Mouse (Mus musculus) lung, postnatal 0 days (tissue): ENCODE results near the gene Sphk2. TPM values are rescaled to one million over a fixed set of nuclear protein-coding genes. Genes with fewer than 3 reads are reported as not detected.
A peak's percentile ranks its signal among the peaks of the same experiment; 100 is the strongest.

ENCODE experiments used
- ATAC-seq: fragments of 200-750 bp; cut with Nextera tagmentation; 2 replicates; pipeline ENCODE4 v1.8.0; 2017; ENCODE audit warnings: moderate library complexity
- DNase-seq: peaks from one replicate; pipeline ENCODE4 v3.0.0-alpha.2; 2016; ENCODE audit warnings: low spot score
- H3K27ac ChIP-seq: fragments of 300-500 bp; sonication (generic); 2 replicates; pipeline ENCODE4 v1.5.1; 2014; ENCODE audit warnings: antibody characterized with exemption, mild to moderate bottlenecking, low read length, mixed read lengths
- H3K27me3 ChIP-seq: fragments of 300-500 bp; sonication (generic); replicated peaks from 2 replicates; pipeline ENCODE4 v1.6.1; 2014; ENCODE audit warnings: low read length, mixed read lengths; ENCODE audit not compliant: insufficient read depth
- H3K36me3 ChIP-seq: fragments of 300-500 bp; sonication (generic); 2 replicates; pipeline ENCODE4 v1.6.1; 2014; ENCODE audit warnings: low read length, mixed read lengths; ENCODE audit not compliant: insufficient read depth
- H3K4me1 ChIP-seq: fragments of 300-500 bp; sonication (generic); 2 replicates; pipeline ENCODE4 v1.6.1; 2014; ENCODE audit warnings: antibody characterized with exemption, low read depth, low read length, mixed read lengths; ENCODE audit not compliant: insufficient read depth
- H3K4me2 ChIP-seq: fragments of 300-500 bp; sonication (generic); replicated peaks from 2 replicates; pipeline ENCODE4 v1.6.1; 2014; ENCODE audit warnings: low read depth, mild to moderate bottlenecking, low read length, moderate library complexity, mixed read lengths
- H3K4me3 ChIP-seq: fragments of 300-500 bp; sonication (generic); 2 replicates; pipeline ENCODE4 v1.5.1; 2014; ENCODE audit warnings: low read depth, low read length
- H3K9ac ChIP-seq: fragments of 300-500 bp; sonication (generic); replicated peaks from 2 replicates; pipeline ENCODE4 v1.6.1; 2014; ENCODE audit warnings: low read depth, mild to moderate bottlenecking
- H3K9me3 ChIP-seq: fragments of 300-500 bp; sonication (generic); 2 replicates; pipeline ENCODE4 v1.6.1; 2016; ENCODE audit warnings: low read length, mixed read lengths
- CTCF ChIP-seq: IDR thresholded peaks from 2 replicates; pipeline ENCODE4 v1.5.1; 2016; ENCODE audit warnings: antibody characterized with exemption, mild to moderate bottlenecking
- EP300 ChIP-seq: IDR thresholded peaks from 2 replicates; pipeline ENCODE4 v1.6.1; 2016; ENCODE audit warnings: antibody characterized with exemption, mild to moderate bottlenecking, control low read depth
- WGBS: fragments of 180-500 bp; shearing (Covaris S2); extraction: QIAGEN DNeasy Blood & Tissue Kit; methylation state at CpG from one replicate; pipeline ENCODE4 v1.1.7; 2014; 5-methylcytosine and 5-hydroxymethylcytosine counted together
- polyA plus RNA-seq: library from polyadenylated mRNA; unstranded; fragments of >200 nt; fragmentation: Nextera tagmentation; extraction: Ambion mirVana; gene quantifications from 2 replicates; pipeline ENCODE4 v1.2.1, GENCODE M21; 2015

Gene Sphk2
- 17.9 and 18.2 TPM in 2 replicates for polyA plus RNA-seq

DNA sequence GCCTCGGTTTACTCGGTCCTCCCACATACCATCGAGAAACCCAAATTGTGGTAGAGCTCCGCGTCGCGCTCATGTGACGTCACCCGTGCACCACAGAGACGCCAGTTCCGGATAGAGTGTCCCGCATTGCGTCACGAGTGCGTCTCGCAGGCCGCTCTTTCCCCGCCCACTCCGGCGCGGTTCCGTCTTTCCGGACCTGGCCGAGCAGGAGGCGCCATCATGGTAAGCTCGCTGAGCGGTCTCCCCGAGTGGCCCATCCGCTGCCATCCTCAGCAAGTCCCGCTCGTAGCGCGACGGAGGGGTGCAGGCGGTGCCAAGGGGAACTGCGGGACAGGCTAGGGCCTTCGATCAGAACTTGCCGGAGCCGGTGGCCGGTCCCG, at the start of gene Sphk2:
Sphk2 (minus strand) TSS at position 85 of the 380 bp plus-strand sequence.
- H3K27me3 ChIP-seq, result no peaks in the 10 kb centered on the region
- under 1% methylated on average over 39 of the region's 41 CpGs for WGBS
- peak; percentile 74 for ATAC-seq
- no peaks in the 10 kb centered on the region for H3K9me3 ChIP-seq
- peak within 1 kb of the TSS; percentile 79 for H3K4me3 ChIP-seq
- H3K9ac ChIP-seq, result peak within 1 kb of the TSS; percentile 84
- H3K36me3 ChIP-seq, result peaks cover 10% of the 10 kb centered on the region
- peak within 1 kb of the TSS; percentile 60 for H3K4me2 ChIP-seq
- DNase-seq, result peak; percentile 99
- TF ChIP-seq EP300, result peak; percentile 72
- TF ChIP-seq CTCF, result peak; percentile 33
- H3K4me1 ChIP-seq, result peaks cover 18% of the 10 kb centered on the region
- peak within 1 kb of the TSS; percentile 90 for H3K27ac ChIP-seq

DNA sequence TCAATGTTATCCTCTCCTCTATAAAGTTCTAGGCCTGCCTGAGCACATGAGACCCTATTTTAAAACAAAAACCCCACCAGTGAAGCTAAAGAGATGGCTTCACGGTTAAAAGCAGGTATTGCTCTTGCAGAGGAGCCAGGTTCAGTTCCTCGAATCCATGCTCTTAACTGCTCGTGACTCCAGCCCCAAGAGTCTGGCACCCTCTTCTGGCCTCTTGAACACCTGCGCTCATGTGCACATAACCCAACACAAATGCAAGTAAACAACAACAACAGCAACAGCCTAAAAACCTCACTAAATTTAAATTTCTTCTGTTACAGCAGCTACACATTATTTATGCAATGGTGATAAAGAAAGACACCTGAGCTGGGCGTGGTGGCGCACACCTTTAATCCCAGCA, 49.7 kb upstream of the Sphk2 start:
- DNase-seq (no peak), ATAC-seq (no peak)
- no peaks in the 10 kb centered on the region for H3K9me3 ChIP-seq
- no peak overlapping the region for H3K27ac ChIP-seq
- no peaks in the 10 kb centered on the region for H3K4me1 ChIP-seq
- WGBS, result 91% methylated on average over 6 of the region's 6 CpGs
- H3K9ac ChIP-seq, result no peak overlapping the region
- no peak overlapping the region for H3K4me2 ChIP-seq
- no peaks in the 10 kb centered on the region for H3K36me3 ChIP-seq
- TF ChIP-seq CTCF, result no peak
- TF ChIP-seq EP300, result no peak
- H3K4me3 ChIP-seq, result no peak overlapping the region
- no peaks in the 10 kb centered on the region for H3K27me3 ChIP-seq

DNA sequence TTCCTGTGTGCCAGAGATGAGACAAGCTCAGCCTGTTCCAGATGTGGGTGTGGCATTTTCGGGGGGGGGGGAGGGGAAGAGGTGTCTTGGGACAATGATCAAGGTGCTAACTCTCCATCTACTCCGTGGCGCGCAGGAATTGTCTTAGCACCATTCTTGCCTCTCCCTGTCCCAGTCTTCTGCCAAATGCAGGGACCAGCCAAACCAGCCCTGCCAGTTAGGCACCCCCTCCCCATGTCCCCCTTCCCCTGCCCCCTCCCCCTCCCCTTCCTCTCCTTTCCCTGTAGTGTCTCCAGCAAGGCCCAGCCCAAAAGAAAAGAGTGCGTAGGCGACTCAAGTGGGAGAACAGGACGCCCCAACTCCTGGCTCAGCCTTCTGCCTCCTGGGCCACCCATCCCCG, 49.0 kb upstream of the Sphk2 start:
- Histone ChIP-seq H3K9me3 (no peaks in the 10 kb centered on the region), H3K9ac (no peak overlapping the region), H3K4me2 (no peak overlapping the region), H3K27ac (no peak overlapping the region), H3K4me1 (no peaks in the 10 kb centered on the region), H3K36me3 (no peaks in the 10 kb centered on the region), H3K27me3 (no peaks in the 10 kb centered on the region), H3K4me3 (no peak overlapping the region)
- no peak for DNase-seq
- ATAC-seq, result no peak
- TF ChIP-seq CTCF (no peak), EP300 (no peak)
- WGBS, result 38% methylated on average over 8 of the region's 8 CpGs

DNA sequence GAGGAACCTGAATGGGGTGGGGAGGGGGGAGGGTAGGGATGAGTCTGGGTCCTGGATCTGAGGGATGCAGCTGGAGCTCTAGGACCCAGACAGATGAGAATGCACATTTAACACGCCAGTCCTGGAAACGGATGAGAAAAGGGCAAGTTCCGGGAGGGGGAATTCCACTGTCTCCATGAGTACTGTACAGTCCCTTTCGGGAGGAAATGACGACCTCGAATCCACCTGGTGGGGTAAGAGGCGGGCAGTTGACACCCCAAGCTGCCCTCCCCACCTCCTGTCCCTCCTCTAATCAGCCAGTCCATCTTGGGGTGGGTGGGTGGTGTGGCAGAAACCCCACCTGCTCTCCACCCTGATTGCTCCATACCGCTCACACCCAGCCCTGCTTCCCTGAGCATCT, 48.2 kb upstream of the Sphk2 start:
- Histone ChIP-seq H3K4me1 (no peaks in the 10 kb centered on the region), H3K9me3 (no peaks in the 10 kb centered on the region), H3K36me3 (no peaks in the 10 kb centered on the region), H3K9ac (no peak overlapping the region), H3K27me3 (no peaks in the 10 kb centered on the region), H3K4me3 (no peak overlapping the region), H3K4me2 (no peak overlapping the region), H3K27ac (no peak overlapping the region)
- no peak; the same call in 1 of the 2 replicates for ATAC-seq
- DNase-seq, result no peak
- TF ChIP-seq CTCF (no peak), EP300 (no peak)
- WGBS, result 37% methylated on average over 8 of the region's 8 CpGs

DNA sequence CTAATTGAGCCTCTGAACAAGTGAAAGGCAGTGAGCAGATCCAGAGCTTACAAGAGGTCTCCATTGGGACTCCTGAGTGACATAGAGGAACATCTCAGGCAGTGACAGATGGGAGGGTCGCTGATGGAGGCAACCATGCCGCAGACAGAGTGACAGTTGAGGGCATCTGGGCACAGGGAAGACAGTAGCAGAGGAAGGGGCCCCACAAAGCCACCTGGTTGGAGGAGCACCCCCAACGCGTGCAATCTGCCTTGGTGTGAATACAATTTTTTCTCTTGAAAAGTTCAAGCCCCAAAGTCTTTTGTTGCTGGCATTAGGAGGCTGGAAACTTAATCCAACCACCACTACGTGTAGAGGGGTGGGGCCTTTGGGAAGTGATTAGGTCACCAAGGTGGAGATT, 42.3 kb upstream of the Sphk2 start:
- H3K9me3 ChIP-seq, result no peaks in the 10 kb centered on the region
- WGBS, result 57% methylated on average over 5 of the region's 5 CpGs
- H3K27ac ChIP-seq, result no peak overlapping the region
- no peaks in the 10 kb centered on the region for H3K4me1 ChIP-seq
- DNase-seq (no peak), ATAC-seq (no peak)
- no peak overlapping the region for H3K9ac ChIP-seq
- TF ChIP-seq EP300 (no peak), CTCF (no peak)
- no peaks in the 10 kb centered on the region for H3K36me3 ChIP-seq
- no peak overlapping the region for H3K4me2 ChIP-seq
- no peaks in the 10 kb centered on the region for H3K27me3 ChIP-seq
- H3K4me3 ChIP-seq, result no peak overlapping the region

DNA sequence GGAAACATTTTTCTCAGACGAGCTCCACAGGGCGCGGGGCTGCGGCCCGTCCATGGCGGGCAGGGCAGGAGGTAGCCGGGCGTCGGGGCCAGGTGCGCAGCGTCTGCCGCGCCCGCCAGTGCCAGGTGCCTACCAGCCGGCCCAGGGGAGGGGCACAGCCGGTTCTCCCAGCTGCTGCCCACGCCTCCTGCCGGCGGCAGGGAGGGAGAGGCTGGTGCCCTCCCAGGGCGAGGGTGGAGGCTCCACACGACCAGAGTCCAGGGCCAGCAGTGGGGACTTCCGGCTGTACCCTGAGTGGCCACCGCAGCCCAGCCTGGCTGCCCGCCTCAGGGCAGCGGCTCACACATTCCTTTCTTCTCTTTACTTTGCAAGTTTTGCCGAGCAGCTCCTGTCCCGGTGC, 41.6 kb upstream of the Sphk2 start:
- H3K4me1 ChIP-seq, result no peaks in the 10 kb centered on the region
- H3K27ac ChIP-seq, result no peak overlapping the region
- ATAC-seq (peak; percentile 96), DNase-seq (peak; percentile 74)
- no peaks in the 10 kb centered on the region for H3K36me3 ChIP-seq
- 3% methylated on average over 24 of the region's 27 CpGs for WGBS
- no peaks in the 10 kb centered on the region for H3K9me3 ChIP-seq
- H3K27me3 ChIP-seq, result no peaks in the 10 kb centered on the region
- TF ChIP-seq CTCF, result peak; percentile 56
- TF ChIP-seq EP300, result no peak
- no peak overlapping the region for H3K9ac ChIP-seq
- H3K4me3 ChIP-seq, result no peak overlapping the region
- H3K4me2 ChIP-seq, result peak overlapping the region; percentile 29; the same call in 1 of the 2 replicates

DNA sequence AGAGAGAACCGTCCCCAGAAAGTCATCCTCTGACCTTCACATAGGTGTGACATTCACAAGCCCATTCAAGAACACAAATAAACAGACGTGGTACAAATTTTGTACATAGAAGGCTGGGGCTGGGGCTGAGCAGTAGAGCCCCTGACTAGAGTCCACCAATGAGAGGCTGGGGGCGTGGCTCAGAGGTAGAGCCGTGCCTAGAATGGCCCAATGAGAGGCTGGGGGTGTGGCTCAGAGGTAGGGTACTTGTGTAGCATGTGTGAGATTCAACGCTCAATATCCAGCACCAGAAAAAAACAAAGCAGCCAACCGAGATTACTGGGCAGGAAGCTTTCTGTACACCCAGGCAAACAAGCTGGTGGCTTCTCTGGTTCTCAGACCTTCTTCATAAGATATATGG, 37.9 kb upstream of the Sphk2 start:
- H3K36me3 ChIP-seq, result no peaks in the 10 kb centered on the region
- no peak overlapping the region for H3K4me3 ChIP-seq
- no peaks in the 10 kb centered on the region for H3K27me3 ChIP-seq
- H3K27ac ChIP-seq, result no peak overlapping the region
- no peak for TF ChIP-seq EP300
- TF ChIP-seq CTCF, result no peak
- H3K9me3 ChIP-seq, result no peaks in the 10 kb centered on the region
- DNase-seq (no peak), ATAC-seq (no peak)
- H3K9ac ChIP-seq, result no peak overlapping the region
- 45% methylated on average over 6 of the region's 6 CpGs for WGBS
- no peaks in the 10 kb centered on the region for H3K4me1 ChIP-seq
- H3K4me2 ChIP-seq, result no peak overlapping the region
